Mouse (Mus musculus) embryo, embryonic 10 days (tissue): ENCODE measurements at regions not wholly inside any gene's neighbourhood (a gene's known extent, or its start where the extent isn't known, plus 50 kb on each side); places are given as distances from the start of the nearest gene placed in this dataset.

Experiments
- DNase-seq: peaks from one replicate; pipeline ENCODE4 v3.0.0-alpha.2; 2015; ENCODE audit warnings: low spot score

GRCm38 (mm10) chr17:41015317-41015716 lies 80.5 kb upstream of the Cenpq start:
- peak; percentile 10 for DNase-seq
